Mouse (Mus musculus): ENCODE measurements around the gene Zfp687.

The Zfp687 gene

GRCm38 (mm10) chr3:95018741-95019140 is 3.5 kb upstream of the Zfp687 start:
- no peak for DNase-seq (ENCODE audit: low read depth, low spot score)

- peak; percentile 35 for DNase-seq (ENCODE audit: low read depth, low spot score)
Observed at GRCm38 (mm10) chr3:95016532-95017056, 1.3 kb upstream of the Zfp687 start.

GRCm38 (mm10) chr3:95015891-95016531 is 763 bp upstream of the Zfp687 start:
- peak; percentile 98 for DNase-seq (ENCODE audit: low read depth, low spot score)

- peak; percentile 70 for DNase-seq (ENCODE audit: low read depth, low spot score)
Observed at GRCm38 (mm10) chr3:95014428-95015151, 658 bp downstream of the Zfp687 start.

- peak; percentile 34 for DNase-seq (ENCODE audit: low read depth, low spot score)
Observed at GRCm38 (mm10) chr3:95013699-95014427, 1.4 kb downstream of the Zfp687 start.

- DNase-seq (ENCODE audit: low read depth, low spot score) = no peak
Observed at GRCm38 (mm10) chr3:95012982-95013381, 2.3 kb downstream of the Zfp687 start.

- DNase-seq (ENCODE audit: low read depth, low spot score) = no peak
Observed at GRCm38 (mm10) chr3:95010396-95010795, 4.9 kb downstream of the Zfp687 start.

- no peak for DNase-seq (ENCODE audit: low read depth, low spot score)
Observed at GRCm38 (mm10) chr3:95007706-95008105, 7.5 kb downstream of the Zfp687 start.

GRCm38 (mm10) chr3:95005651-95006050 is 9.6 kb downstream of the Zfp687 start:
- DNase-seq (ENCODE audit: low read depth, low spot score) = no peak

- no peak for DNase-seq (ENCODE audit: low read depth, low spot score)
Observed at GRCm38 (mm10) chr3:95003273-95003672, 12.0 kb downstream of the Zfp687 start.

GRCm38 (mm10) chr3:95002569-95002968 is 12.7 kb downstream of the Zfp687 start:
- no peak for DNase-seq (ENCODE audit: low read depth, low spot score)

- DNase-seq (ENCODE audit: low read depth, low spot score) = peak; percentile 94
Observed at GRCm38 (mm10) chr3:94996946-94997345, 18.3 kb downstream of the Zfp687 start.

- DNase-seq (ENCODE audit: low read depth, low spot score) = peak; percentile 44
Observed at GRCm38 (mm10) chr3:94989159-94989761, 26.0 kb downstream of the Zfp687 start.

- DNase-seq (ENCODE audit: low read depth, low spot score) = peak; percentile 97
Observed at GRCm38 (mm10) chr3:94987578-94987977, 27.7 kb downstream of the Zfp687 start.

GRCm38 (mm10) chr3:94985513-94985912 is 29.7 kb downstream of the Zfp687 start:
- no peak for DNase-seq (ENCODE audit: low read depth, low spot score)

- DNase-seq (ENCODE audit: low read depth, low spot score) = no peak
Observed at GRCm38 (mm10) chr3:94984312-94984711, 30.9 kb downstream of the Zfp687 start.

- DNase-seq (ENCODE audit: low read depth, low spot score) = peak; percentile 95
Observed at GRCm38 (mm10) chr3:94974528-94975422, 40.5 kb downstream of the Zfp687 start, which contains the start of gene Pi4kb. Pi4kb (plus strand) TSS chr3:94974731.

GRCm38 (mm10) chr3:94974026-94974527 is 41.2 kb downstream of the Zfp687 start:
- no peak for DNase-seq (ENCODE audit: low read depth, low spot score)

- no peak for DNase-seq (ENCODE audit: low read depth, low spot score)
Observed at GRCm38 (mm10) chr3:94973620-94974019, 41.6 kb downstream of the Zfp687 start.

GRCm38 (mm10) chr3:94972552-94972951 is 42.7 kb downstream of the Zfp687 start:
- DNase-seq (ENCODE audit: low read depth, low spot score) = no peak

Data from 3T3-L1 (cell line).